Mouse (Mus musculus) hindbrain, embryonic 15.5 days (tissue): ENCODE measurements around the gene Plcb4. TPM values are rescaled to one million over a fixed set of nuclear protein-coding genes. Genes with fewer than 3 reads are reported as not detected.

ENCODE experiments used
- ATAC-seq: fragments of 200-750 bp; cut with Nextera tagmentation; 2 replicates; pipeline ENCODE4 v1.8.0; 2017; ENCODE audit warnings: low read depth, moderate number of reproducible peaks, moderate TSS enrichment; ENCODE audit not compliant: low FRiP score
- H3K27ac ChIP-seq: fragments of 300-500 bp; sonication (generic); replicated peaks from 2 replicates; pipeline ENCODE4 v1.5.1; 2015; ENCODE audit warnings: mild to moderate bottlenecking, inconsistent platforms
- H3K27me3 ChIP-seq: fragments of 300-500 bp; sonication (generic); 2 replicates; pipeline ENCODE4 v1.6.1; 2015; ENCODE audit warnings: control low read depth, inconsistent platforms
- H3K36me3 ChIP-seq: fragments of 300-500 bp; sonication (generic); 2 replicates; pipeline ENCODE4 v1.6.1; 2015; ENCODE audit warnings: control low read depth, inconsistent platforms
- H3K4me1 ChIP-seq: fragments of 300-500 bp; sonication (generic); replicated peaks from 2 replicates; pipeline ENCODE4 v1.6.1; 2015; ENCODE audit warnings: control low read depth, inconsistent platforms
- H3K4me2 ChIP-seq: fragments of 300-500 bp; sonication (generic); 2 replicates; pipeline ENCODE4 v1.6.1; 2015; ENCODE audit warnings: moderate library complexity, mild to moderate bottlenecking, inconsistent platforms
- H3K4me3 ChIP-seq: fragments of 300-500 bp; sonication (generic); 2 replicates; pipeline ENCODE4 v1.5.1; 2015; ENCODE audit warnings: mild to moderate bottlenecking, inconsistent platforms
- H3K9ac ChIP-seq: fragments of 300-500 bp; sonication (generic); 2 replicates; pipeline ENCODE4 v1.6.1; 2015; ENCODE audit warnings: inconsistent platforms
- H3K9me3 ChIP-seq: fragments of 300-500 bp; sonication (generic); 2 replicates; pipeline ENCODE4 v1.6.1; 2016; ENCODE audit warnings: control low read depth, inconsistent platforms
- WGBS: fragments of 180-500 bp; shearing (Covaris S2); methylation state at CpG from one replicate; pipeline ENCODE4 v1.1.7; 2015; 5-methylcytosine and 5-hydroxymethylcytosine counted together
- polyA plus RNA-seq: library from polyadenylated mRNA; unstranded; fragments of >200 nt; fragmentation: Nextera tagmentation; extraction: Ambion mirVana; gene quantifications from 2 replicates; pipeline ENCODE4 v1.2.1, GENCODE M21; 2015

Gene Plcb4
- polyA plus RNA-seq, 1 experiment from 2014 or later: 46.1 TPM

DNA sequence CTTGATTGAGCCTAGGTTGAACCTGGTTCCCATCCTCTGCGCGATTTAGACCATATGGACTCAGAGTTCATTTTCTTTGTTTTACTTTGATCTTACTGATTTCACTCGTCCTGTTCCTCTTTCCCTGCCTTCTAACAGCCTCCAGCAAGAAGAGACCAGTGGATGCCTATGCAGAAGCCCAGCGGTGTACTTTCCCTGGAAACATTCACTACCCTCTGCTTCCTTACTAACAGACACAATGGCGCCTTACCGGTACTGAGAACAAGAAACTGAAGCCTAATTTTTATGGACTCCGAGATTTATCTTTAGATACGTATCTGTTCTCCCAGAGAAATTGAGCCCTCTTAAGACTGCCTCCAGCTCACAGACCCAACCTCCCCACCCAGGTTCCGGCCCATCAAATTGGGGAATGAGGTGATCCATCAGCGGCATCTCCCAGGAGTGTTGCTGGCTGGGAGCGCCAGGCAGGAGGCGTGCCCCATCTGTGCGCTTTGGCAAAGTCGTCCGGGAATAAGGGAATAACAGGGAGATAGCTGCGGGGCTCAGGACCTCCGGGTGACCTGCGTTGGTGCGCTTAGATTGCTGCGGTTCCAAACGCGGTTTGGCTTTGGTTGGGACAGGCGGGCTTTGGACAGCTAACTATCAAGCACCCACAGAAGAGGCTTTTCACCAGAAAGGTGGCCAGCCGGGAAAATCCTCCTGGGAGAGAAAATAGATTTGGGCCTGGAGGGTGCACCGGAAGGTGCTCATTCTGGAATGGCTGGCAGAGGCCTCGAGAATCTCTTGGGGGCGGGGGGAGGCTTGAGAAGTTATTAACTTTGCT is 392.2 kb downstream of the Plcb4 start:
- H3K9ac ChIP-seq: peak overlapping the region; percentile 46
- WGBS: 17% methylated on average over 27 of the region's 27 CpGs
- H3K9me3 ChIP-seq: no peaks in the 10 kb centered on the region
- no peaks in the 10 kb centered on the region for H3K27me3 ChIP-seq
- peak overlapping the region; percentile 77 for H3K27ac ChIP-seq
- H3K4me1 ChIP-seq: peaks cover 15% of the 10 kb centered on the region
- peak overlapping the region; percentile 30 for H3K4me3 ChIP-seq
- ATAC-seq: peak; percentile 84
- H3K36me3 ChIP-seq: no peaks in the 10 kb centered on the region
- peak overlapping the region; percentile 53 for H3K4me2 ChIP-seq

DNA sequence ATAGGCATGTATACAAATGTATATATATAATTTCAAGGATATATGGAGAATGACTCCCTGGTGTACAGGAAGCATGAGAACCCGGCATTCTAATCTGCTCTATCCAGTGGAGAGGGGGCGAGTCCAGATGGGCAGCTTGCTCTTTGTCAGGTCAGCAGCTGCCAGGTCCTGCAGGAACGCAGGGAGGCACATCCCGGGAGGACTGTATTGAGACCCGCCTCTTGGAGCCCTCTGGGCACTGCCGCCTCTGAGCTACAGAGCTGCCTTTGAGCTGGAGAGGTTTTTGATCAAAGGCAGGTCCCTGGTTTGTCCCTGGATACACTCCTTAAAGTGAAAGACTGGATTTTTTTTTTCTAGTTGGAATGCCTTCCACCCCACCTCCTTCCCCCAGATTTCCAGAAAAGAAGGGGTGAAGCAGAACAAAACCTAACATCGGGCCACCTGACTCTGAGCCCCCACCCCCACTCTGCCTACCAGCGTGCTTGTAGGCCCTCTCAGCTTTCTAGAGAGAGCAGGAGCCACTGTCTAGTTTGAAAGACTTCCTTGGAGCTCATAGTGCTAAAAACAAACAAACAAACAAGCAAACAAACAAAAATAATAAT is 393.0 kb downstream of the Plcb4 start, which contains the start of gene Lamp5:
Gene Lamp5, plus strand, starts transcription at position 552 of the 602 bp plus-strand sequence.
- Histone ChIP-seq H3K27ac (peak within 1 kb of the TSS; percentile 77), H3K27me3 (no peaks in the 10 kb centered on the region), H3K9me3 (no peaks in the 10 kb centered on the region), H3K4me3 (peak within 1 kb of the TSS; percentile 30), H3K4me1 (peaks cover 15% of the 10 kb centered on the region), H3K36me3 (no peaks in the 10 kb centered on the region), H3K4me2 (peak within 1 kb of the TSS; percentile 53), H3K9ac (peak within 1 kb of the TSS; percentile 46)
- ATAC-seq: peak; percentile 44
- WGBS: 5% methylated on average over 8 of the region's 8 CpGs

DNA sequence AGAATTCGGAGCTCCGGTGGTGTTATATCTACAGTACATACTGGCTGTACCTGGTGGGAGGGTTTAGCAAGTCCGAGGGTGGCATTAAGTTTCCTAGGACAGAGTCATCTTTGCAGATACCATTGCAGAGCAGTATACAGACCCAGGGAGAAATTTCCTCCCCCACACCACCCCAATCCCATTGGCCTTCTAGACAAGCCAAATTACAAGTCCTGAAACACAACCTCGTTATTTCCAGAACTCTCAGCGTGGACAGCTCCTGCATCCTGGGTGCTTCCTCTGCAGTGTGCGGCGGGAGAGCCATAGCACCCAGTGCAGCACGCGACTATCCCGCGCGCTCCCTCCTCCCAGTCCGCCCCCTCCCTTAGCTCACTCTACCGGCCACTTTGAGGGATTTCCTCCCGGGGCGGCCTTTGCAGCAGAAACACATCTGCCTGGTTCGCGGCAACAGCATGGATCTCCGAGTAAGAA is 399.1 kb downstream of the Plcb4 start:
- Histone ChIP-seq H3K36me3 (no peaks in the 10 kb centered on the region), H3K27ac (peak overlapping the region; percentile 90), H3K9ac (peak overlapping the region; percentile 59), H3K4me3 (peak overlapping the region; percentile 46), H3K27me3 (0 out of 2 replicates have a peak, but pooled peaks cover 2% of the 10 kb centered on the region), H3K9me3 (no peaks in the 10 kb centered on the region), H3K4me2 (peak overlapping the region; percentile 72), H3K4me1 (peaks cover 17% of the 10 kb centered on the region)
- ATAC-seq: peak; percentile 68; the same call in 1 of the 2 replicates
- WGBS: 3% methylated on average over 19 of the region's 19 CpGs

DNA sequence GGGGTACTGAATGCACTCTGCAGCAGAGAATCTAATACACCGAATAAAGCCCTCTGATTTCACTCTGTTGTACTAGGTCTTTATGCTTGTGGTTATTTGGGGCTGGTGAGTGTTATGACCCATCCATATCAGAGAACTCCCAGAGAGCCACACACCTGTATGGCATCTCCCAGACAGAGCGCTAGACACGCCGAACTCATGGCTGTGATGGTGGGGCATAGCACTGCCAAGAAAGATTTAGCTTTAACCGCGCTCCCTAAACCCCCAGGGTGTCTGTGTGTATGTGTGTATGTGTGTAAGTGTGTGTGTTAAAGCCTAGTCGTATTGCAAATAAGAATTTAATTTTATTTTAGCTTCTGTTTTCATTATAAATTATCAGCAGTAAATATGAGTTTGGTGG is 399.6 kb downstream of the Plcb4 start:
- Histone ChIP-seq H3K4me1 (peaks cover 17% of the 10 kb centered on the region), H3K4me2 (peak overlapping the region; percentile 72), H3K27me3 (0 out of 2 replicates have a peak, but pooled peaks cover 2% of the 10 kb centered on the region), H3K27ac (peak overlapping the region; percentile 90), H3K4me3 (peak overlapping the region; percentile 46), H3K9me3 (no peaks in the 10 kb centered on the region), H3K36me3 (no peaks in the 10 kb centered on the region), H3K9ac (peak overlapping the region; percentile 59)
- WGBS: 2% methylated on average over 7 of the region's 7 CpGs
- peak; percentile 45; the same call in 1 of the 2 replicates for ATAC-seq

DNA sequence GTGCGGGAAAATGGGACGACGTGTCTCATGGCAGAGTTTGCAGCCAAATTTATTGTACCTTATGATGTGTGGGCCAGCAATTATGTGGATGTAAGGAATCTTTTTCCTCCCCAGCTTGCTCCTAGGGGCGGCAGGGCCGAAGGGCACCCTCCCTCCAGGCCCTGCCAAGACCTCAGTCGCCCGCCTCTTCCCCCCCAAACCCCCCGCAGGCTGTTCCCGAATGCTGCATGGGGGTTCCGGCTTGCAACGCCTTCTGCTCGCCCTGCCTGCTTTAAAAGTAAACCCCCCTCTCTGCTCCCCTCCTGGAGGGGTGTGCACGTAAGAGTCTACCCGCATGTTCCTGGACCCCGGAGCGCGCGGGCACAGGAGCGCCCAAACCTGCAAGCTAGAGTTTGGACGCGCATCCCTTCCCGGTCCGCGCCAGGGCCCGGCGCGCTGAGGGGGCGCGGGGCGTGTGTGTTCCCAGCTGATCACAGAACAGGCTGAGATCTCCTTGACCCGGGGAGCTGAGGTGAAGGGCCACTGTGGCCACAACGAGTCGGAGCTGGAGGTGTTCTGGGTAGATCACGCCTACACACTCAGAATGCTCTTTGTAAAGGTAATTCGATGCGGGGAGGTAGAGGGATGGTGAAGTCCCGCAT is 400.3 kb downstream of the Plcb4 start:
- Histone ChIP-seq H3K36me3 (no peaks in the 10 kb centered on the region), H3K4me1 (peaks cover 17% of the 10 kb centered on the region), H3K27ac (peak overlapping the region; percentile 90), H3K4me2 (peak overlapping the region; percentile 72), H3K9me3 (no peaks in the 10 kb centered on the region), H3K27me3 (0 out of 2 replicates have a peak, but pooled peaks cover 2% of the 10 kb centered on the region), H3K9ac (peak overlapping the region; percentile 59), H3K4me3 (peak overlapping the region; percentile 46)
- WGBS: under 1% methylated on average over 37 of the region's 37 CpGs
- ATAC-seq: peak; percentile 50; the same call in 1 of the 2 replicates
